Mouse (Mus musculus) activated CD4-positive, CD25-positive, alpha-beta regulatory T cell, adult 4 months (primary cell): ENCODE data around the gene Prtn3. TPM values are rescaled to one million over a fixed set of nuclear protein-coding genes. Genes with fewer than 3 reads are reported as not detected.

Experiments
- ATAC-seq: one replicate; pipeline ENCODE4 v1.8.0; 2017
- polyA plus RNA-seq, 2 experiments: library from polyadenylated mRNA; unstranded; fragments of 100-300 nt; shearing (Covaris generic); gene quantifications; one replicate each; pipeline ENCODE4 v1.2.1; 2017

Prtn3 gene
- polyA plus RNA-seq, 2 experiments from 2014 or later: not detected

DNA sequence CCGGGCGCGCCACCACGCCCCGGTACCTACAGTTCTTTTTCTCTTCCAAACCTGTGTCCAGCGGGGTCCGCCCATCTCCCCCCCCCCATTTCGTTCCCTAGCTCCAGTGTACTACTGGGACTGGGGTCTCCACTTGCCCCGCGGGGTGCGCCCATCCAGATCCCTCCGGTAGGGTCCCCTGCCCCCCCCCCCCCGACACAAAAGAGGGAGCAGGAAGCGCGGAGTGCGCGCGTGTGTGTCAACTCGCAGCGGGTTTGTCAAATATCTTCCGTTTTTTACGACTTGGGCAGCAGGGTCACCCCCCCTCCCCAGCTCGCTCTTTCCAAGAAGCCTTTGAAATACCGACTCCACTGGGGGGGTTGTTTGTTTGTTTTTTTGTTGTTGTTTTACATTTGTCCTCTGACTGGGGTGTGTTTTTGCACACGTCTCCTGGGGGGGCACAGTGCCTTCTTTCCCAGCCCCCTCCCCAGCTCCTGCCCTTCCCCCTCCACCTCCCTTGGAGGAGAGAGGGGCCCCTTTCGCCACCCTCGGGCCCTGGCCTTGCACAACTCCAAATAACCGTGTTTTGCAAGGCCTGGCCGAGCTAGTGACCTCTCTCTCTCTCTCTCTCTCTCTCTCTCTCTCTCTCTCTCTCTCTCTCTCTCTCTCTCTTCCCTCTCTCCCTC, 53.9 kb downstream of the Prtn3 start:
- ATAC-seq: no peak

- ATAC-seq: no peak
Observed at GRCm38 (mm10) chr10:79928907-79929701, 54.8 kb downstream of the Prtn3 start.

DNA sequence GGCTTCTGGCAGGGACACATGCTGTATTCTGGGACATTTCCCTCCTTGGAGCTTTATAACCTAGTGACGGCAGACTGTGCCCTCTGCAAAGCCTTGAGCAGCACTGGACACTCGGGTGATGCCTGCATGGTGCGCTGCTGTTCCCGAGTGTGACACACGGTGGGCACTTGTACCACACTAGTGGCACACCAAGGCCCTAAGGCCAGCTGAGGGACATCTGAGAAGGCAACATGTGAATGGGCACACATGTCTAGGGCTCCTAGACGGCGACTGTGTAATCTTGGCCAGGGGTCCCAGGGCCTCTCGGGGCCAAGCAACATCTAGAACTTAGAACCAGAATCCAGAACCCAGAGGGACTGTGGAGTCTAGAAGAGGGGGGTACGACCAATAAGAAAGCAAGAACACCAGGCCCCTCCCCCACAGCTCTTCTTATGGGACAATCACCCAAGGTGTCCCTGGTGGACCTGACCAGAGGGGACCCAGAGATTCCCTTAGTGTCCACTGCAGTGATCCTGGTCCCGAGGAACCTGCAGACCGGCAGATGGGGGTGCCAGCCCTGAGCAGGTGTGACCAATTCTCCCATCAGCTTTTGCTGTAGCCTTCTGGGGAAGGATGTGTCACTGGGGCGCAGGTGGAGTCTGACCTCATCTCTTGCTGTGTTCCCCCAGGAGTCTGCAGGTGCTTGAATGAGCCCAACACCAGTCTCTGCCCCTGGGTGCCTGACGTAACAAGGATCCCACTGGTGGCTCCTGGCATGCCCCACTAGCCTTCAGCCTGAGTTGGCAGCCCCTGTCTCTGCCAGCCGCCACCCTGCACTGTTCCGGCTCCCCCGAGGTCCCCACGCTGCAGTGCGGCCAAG, 55.9 kb downstream of the Prtn3 start:
- no peak for ATAC-seq

DNA sequence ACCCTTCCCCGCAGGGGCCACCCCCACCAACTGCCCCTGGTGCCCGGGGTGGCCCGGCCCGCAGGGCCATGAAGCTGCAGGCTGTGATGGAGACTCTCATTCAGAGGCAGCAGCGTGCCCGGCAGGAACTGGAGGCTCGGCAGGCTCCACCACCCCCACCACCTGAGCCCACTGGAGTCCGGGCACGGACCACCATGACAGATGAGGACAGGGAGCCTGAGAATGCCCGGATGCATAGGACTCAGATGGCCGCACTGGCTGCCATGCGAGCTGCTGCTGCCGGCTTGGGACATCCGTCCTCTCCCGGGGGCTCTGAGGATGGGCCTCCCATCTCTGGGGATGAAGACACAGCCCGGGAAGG, 56.5 kb downstream of the Prtn3 start:
- ATAC-seq: no peak

DNA sequence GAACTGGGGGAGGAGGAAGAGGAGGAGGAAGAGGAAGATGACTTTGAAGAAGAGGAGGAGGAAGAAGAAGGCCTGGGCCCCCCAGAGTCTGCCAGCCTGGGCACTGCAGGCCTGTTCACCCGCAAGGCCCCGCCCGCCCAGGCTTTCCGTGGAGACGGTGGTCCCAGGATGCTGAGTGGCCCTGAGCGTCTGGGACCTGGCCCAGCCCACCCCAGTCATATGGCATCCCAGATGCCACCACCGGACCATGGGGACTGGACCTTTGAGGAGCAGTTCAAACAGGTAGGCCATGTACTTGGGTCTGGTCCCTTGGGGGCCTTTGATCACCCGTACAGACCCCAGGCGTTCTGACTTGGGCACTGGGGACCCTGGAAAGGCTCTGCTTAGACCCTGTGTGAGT, 57.5 kb downstream of the Prtn3 start:
- ATAC-seq: no peak

GRCm38 (mm10) chr10:79932736-79933135, 58.5 kb downstream of the Prtn3 start:
- ATAC-seq: no peak

Other genes starting within 250 kb of the Prtn3 start
- not detected for gene Shc2, start 236.6 kb upstream of the Prtn3 start, polyA plus RNA-seq
- not detected for gene Odf3l2, start 228.7 kb upstream of the Prtn3 start, polyA plus RNA-seq
- gene Madcam1, start 209.9 kb upstream of the Prtn3 start, polyA plus RNA-seq: under 1 TPM in 1 of 2 experiments, not detected in 1; 0.60 TPM
- 10 to 100 TPM; 22.5 to 32.9 TPM for gene Tpgs1, start 205.1 kb upstream of the Prtn3 start, polyA plus RNA-seq
- 10 to 100 TPM; 17.4 to 27.5 TPM for gene Cdc34, start 192.3 kb upstream of the Prtn3 start, polyA plus RNA-seq
- under 1 TPM; 0.52 to 0.62 TPM for gene Gzmm, start 185.5 kb upstream of the Prtn3 start, polyA plus RNA-seq
- 100 to 1,000 TPM; 135 to 157 TPM for gene Bsg, start 170.0 kb upstream of the Prtn3 start, polyA plus RNA-seq
- not detected for gene Hcn2, start 157.8 kb upstream of the Prtn3 start, polyA plus RNA-seq
- gene Polrmt, start 127.9 kb upstream of the Prtn3 start, polyA plus RNA-seq: 10 to 100 TPM; 13.6 to 21.4 TPM
- gene Fgf22, start 119.4 kb upstream of the Prtn3 start, polyA plus RNA-seq: not detected
- gene Rnf126, start 107.5 kb upstream of the Prtn3 start, polyA plus RNA-seq: 1 to 10 TPM; 3.9 to 4.4 TPM
- gene Fstl3, start 97.2 kb upstream of the Prtn3 start, polyA plus RNA-seq: under 1 TPM in 1 of 2 experiments, not detected in 1; 0.86 TPM
- gene Prss57, start 83.5 kb upstream of the Prtn3 start, polyA plus RNA-seq: 1 to 10 TPM in 1 of 2 experiments, under 1 TPM in 1; 0.76 to 1.1 TPM
- gene Palm, start 80.9 kb upstream of the Prtn3 start, polyA plus RNA-seq: under 1 TPM; 0.55 to 0.95 TPM
- not detected for gene Misp, start 53.5 kb upstream of the Prtn3 start, polyA plus RNA-seq
- gene Ptbp1, start 20.0 kb upstream of the Prtn3 start, polyA plus RNA-seq: 100 to 1,000 TPM in 1 of 2 experiments, 10 to 100 TPM in 1; 94.0 to 159 TPM
- 1 to 10 TPM; 1.6 to 2.1 TPM for gene Plppr3, start 158 bp downstream of the Prtn3 start, polyA plus RNA-seq
- gene Elane, start 11.8 kb downstream of the Prtn3 start, polyA plus RNA-seq: not detected
- gene Cfd, start 16.4 kb downstream of the Prtn3 start, polyA plus RNA-seq: not detected
- gene Med16, start 34.4 kb downstream of the Prtn3 start, polyA plus RNA-seq: 10 to 100 TPM in 1 of 2 experiments, 1 to 10 TPM in 1; 6.7 to 10.5 TPM
- gene Gm26602, start 36.4 kb downstream of the Prtn3 start, polyA plus RNA-seq: not detected
- under 1 TPM in 1 of 2 experiments, not detected in 1; 0.22 TPM for gene Kiss1r, start 42.5 kb downstream of the Prtn3 start, polyA plus RNA-seq
- 100 to 1,000 TPM in 1 of 2 experiments, 10 to 100 TPM in 1; 92.3 to 122 TPM for gene R3hdm4, start 46.7 kb downstream of the Prtn3 start, polyA plus RNA-seq
- gene Arid3a, start 52.6 kb downstream of the Prtn3 start, polyA plus RNA-seq: 1 to 10 TPM; 2.1 to 2.5 TPM
- gene Wdr18, start 85.7 kb downstream of the Prtn3 start, polyA plus RNA-seq: 10 to 100 TPM; 63.9 to 70.0 TPM
- not detected for gene Grin3b, start 96.2 kb downstream of the Prtn3 start, polyA plus RNA-seq
- gene Tmem259, start 109.9 kb downstream of the Prtn3 start, polyA plus RNA-seq: 1 to 10 TPM; 1.9 to 3.8 TPM
- gene Cnn2, start 114.1 kb downstream of the Prtn3 start, polyA plus RNA-seq: 100 to 1,000 TPM; 828 to 877 TPM
- gene Abca7, start 122.0 kb downstream of the Prtn3 start, polyA plus RNA-seq: 10 to 100 TPM; 13.2 to 17.0 TPM
- gene Arhgap45, start 142.2 kb downstream of the Prtn3 start, polyA plus RNA-seq: 100 to 1,000 TPM; 196 to 326 TPM
- 100 to 1,000 TPM; 174 to 175 TPM for gene Polr2e, start 165.3 kb downstream of the Prtn3 start, polyA plus RNA-seq
- 100 to 1,000 TPM; 346 to 370 TPM for gene Gpx4, start 172.7 kb downstream of the Prtn3 start, polyA plus RNA-seq
- 10 to 100 TPM; 26.8 to 32.5 TPM for gene Sbno2, start 231.1 kb downstream of the Prtn3 start, polyA plus RNA-seq
- 10 to 100 TPM; 22.1 to 25.4 TPM for gene Stk11, start 241.3 kb downstream of the Prtn3 start, polyA plus RNA-seq